8 mouse cellular contexts compared by ENCODE assay signal in genomic region chr11:80300551-80301315, GRCm38 (mm10). TPM values are rescaled to one million over a fixed set of nuclear protein-coding genes. Genes with fewer than 3 reads are reported as not detected.
DNase-seq lines count a peak whose midpoint lies in the region; ATAC-seq and TF ChIP-seq lines count a peak whose summit lies in the region.

Gene Rhbdl3 (plus strand): TSS chr11:80300912.

- no peak for TF ChIP-seq EP300 in liver, postnatal 0 days (IDR thresholded peaks at IDR 0.05; ENCODE audit: low read depth)

- H3K4me3 ChIP-seq in forebrain, embryonic 12.5 days (replicated peaks), result peak within 1 kb of the TSS; percentile 76
- H3K4me3 ChIP-seq in liver, postnatal 0 days (ENCODE audit: low read depth, low read length), result peak within 1 kb of the TSS; percentile 57

- DNase-seq in CD4-positive helper T cell, adult 2 months (ENCODE audit: low read depth, low spot score), result peak; percentile 81
- peak; percentile 71 for DNase-seq in adrenal gland, postnatal 14 days
- peak; percentile 73 to 82 for DNase-seq in heart, postnatal 14 days
- peak; percentile 74 to 81 for DNase-seq in kidney, postnatal 4 days
- DNase-seq in liver, postnatal 0 days, result peak; percentile 28
- DNase-seq in ovary, adult 18-20 months (ENCODE audit: low spot score), result peak; percentile 47
- peak; percentile 53 for DNase-seq in thymus, postnatal 25 days

- under 1% methylated on average over 66 of the region's 81 CpGs for WGBS in forebrain, embryonic 12.5 days
- under 1% methylated on average over 67 of the region's 81 CpGs for WGBS in liver, postnatal 0 days (ENCODE audit: insufficient replicate concordance)

- peak within 1 kb of the TSS; percentile 97 for H3K4me2 ChIP-seq in forebrain, embryonic 12.5 days
- H3K4me2 ChIP-seq in liver, postnatal 0 days (ENCODE audit: low read depth, low read length), result peak within 1 kb of the TSS; percentile 90

- no peaks in the 10 kb centered on the region for H3K9me3 ChIP-seq in forebrain, embryonic 12.5 days
- H3K9me3 ChIP-seq in liver, postnatal 0 days (ENCODE audit: low read length), result no peaks in the 10 kb centered on the region

- peak within 1 kb of the TSS; percentile 74 for H3K9ac ChIP-seq in forebrain, embryonic 12.5 days
- H3K9ac ChIP-seq in liver, postnatal 0 days (replicated peaks), result peak within 1 kb of the TSS; percentile 21; the same call in 1 of the 2 replicates

- peak within 1 kb of the TSS; percentile 86 for H3K27ac ChIP-seq in forebrain, embryonic 12.5 days
- no peak within 1 kb of the TSS for H3K27ac ChIP-seq in liver, postnatal 0 days (ENCODE audit: low read depth)

- ATAC-seq in forebrain, embryonic 12.5 days (ENCODE audit: low FRiP score), result peak; percentile 64
- peak; percentile 38; the same call in 1 of the 2 replicates for ATAC-seq in liver, postnatal 0 days

- H3K27me3 ChIP-seq in forebrain, embryonic 12.5 days, result peaks cover 44% of the 10 kb centered on the region
- H3K27me3 ChIP-seq in liver, postnatal 0 days (ENCODE audit: insufficient read depth, low read length), result peaks cover 60% of the 10 kb centered on the region

- no peak for TF ChIP-seq CTCF in liver, postnatal 0 days (IDR thresholded peaks at IDR 0.05; ENCODE audit: low read depth)

- peaks cover 40% of the 10 kb centered on the region for H3K4me1 ChIP-seq in forebrain, embryonic 12.5 days
- peaks cover 24% of the 10 kb centered on the region for H3K4me1 ChIP-seq in liver, postnatal 0 days (ENCODE audit: insufficient read depth)

- H3K36me3 ChIP-seq in forebrain, embryonic 12.5 days (replicated peaks), result peaks cover 8% of the 10 kb centered on the region; the same call in 1 of the 2 replicates
- no peaks in the 10 kb centered on the region for H3K36me3 ChIP-seq in liver, postnatal 0 days (replicated peaks; ENCODE audit: insufficient read depth, low read length)

- intact Hi-C loops in heart, postnatal 14 days (cut with DNase I), result no loop called here

RNA-seq across cellular contexts. Expression of gene Rhbdl3, which starts in this region (rescaled TPM):
- 2.6 and 3.2 TPM in 2 replicates for total RNA-seq in adrenal gland, postnatal 14 days (2021)
- polyA plus RNA-seq in forebrain, embryonic 12.5 days (2016; fragmentation: Nextera tagmentation; extraction: Ambion mirVana), result 20.8 and 21.3 TPM in 2 replicates
- total RNA-seq in heart, postnatal 14 days (2021), result 1 to 10 TPM; 3.8 to 5.3 TPM
- 0.05 and 0.12 TPM in 2 replicates for polyA plus RNA-seq in liver, postnatal 0 days (2015; fragmentation: Nextera tagmentation; extraction: Ambion mirVana)

Comparison
In these comparisons a context has a peak if more than half of its experiments do, and no peak if none do; other contexts are left out.
1. RNA of gene Rhbdl3 (polyA plus RNA-seq): 20.8 to 21.3 TPM in forebrain, embryonic 12.5 days; 0.05 to 0.12 TPM in liver, postnatal 0 days; every median in the first group is over 10 times any median in the second.
2. Peak in DNase-seq, ATAC-seq, H3K4me3 ChIP-seq, H3K9ac ChIP-seq and H3K4me2 ChIP-seq in liver, postnatal 0 days; RNA of the gene not detected or under 1 TPM.
3. DNase-seq: peak in every context shown above with its lines; median percentile 81 in CD4-positive helper T cell, adult 2 months; 78 in heart, postnatal 14 days; 78 in kidney, postnatal 4 days; 71 in adrenal gland, postnatal 14 days; 53 in thymus, postnatal 25 days; 47 in ovary, adult 18-20 months; 28 in liver, postnatal 0 days.